Mouse (Mus musculus) central nervous system, embryonic 14 days (tissue): ENCODE data around the gene Krt9. TPM values are rescaled to one million over a fixed set of nuclear protein-coding genes. Genes with fewer than 3 reads are reported as not detected.

Experiments
- polyA plus RNA-seq: library from polyadenylated mRNA; depleted of rRNA; stranded (reverse); fragments of >200 nt; gene quantifications from 2 replicates; pipeline ENCODE4 v1.2.3, GENCODE M21; 2012; rRNA removed

The Krt9 gene
- polyA plus RNA-seq: 0.06 and 0.10 TPM in 2 replicates

GRCm38 (mm10) chr11:100192992-100193391, at the start of gene Krt9:
Gene Krt9, minus strand, starts transcription at chr11:100193246.

GRCm38 (mm10) chr11:100207498-100207897, 14.5 kb upstream of the Krt9 start, which contains the start of gene Krt14:
Gene Krt14, minus strand, starts transcription at chr11:100207548.

GRCm38 (mm10) chr11:100148615-100149330, 44.3 kb downstream of the Krt9 start, which contains the start of gene Krt19:
Gene Krt19, minus strand, starts transcription at chr11:100148665.

Other genes with a start within 250 kb of the Krt9 start
- gene Krtap9-5, start 244.8 kb downstream of the Krt9 start, polyA plus RNA-seq: not detected in 2 replicates
- gene Krtap29-1, start 214.2 kb downstream of the Krt9 start, polyA plus RNA-seq: not detected in 2 replicates
- gene Krtap16-1, start 206.6 kb downstream of the Krt9 start, polyA plus RNA-seq: not detected in 2 replicates
- gene Krtap17-1, start 199.3 kb downstream of the Krt9 start, polyA plus RNA-seq: 0.29 and 0.34 TPM in 2 replicates
- gene Krt33a, start 177.0 kb downstream of the Krt9 start, polyA plus RNA-seq: not detected in 2 replicates
- 0.16 TPM in 1 of 2 replicates, not detected in the other for gene Krt33b, start 163.4 kb downstream of the Krt9 start, polyA plus RNA-seq
- not detected in 2 replicates for gene Krt34, start 151.7 kb downstream of the Krt9 start, polyA plus RNA-seq
- gene Krt31, start 142.7 kb downstream of the Krt9 start, polyA plus RNA-seq: not detected in 2 replicates
- gene Krt32, start 105.0 kb downstream of the Krt9 start, polyA plus RNA-seq: not detected in 2 replicates
- not detected in 2 replicates for gene Krt35, start 97.0 kb downstream of the Krt9 start, polyA plus RNA-seq
- not detected in 2 replicates for gene Krt36, start 87.6 kb downstream of the Krt9 start, polyA plus RNA-seq
- 0.11 TPM in 1 of 2 replicates, not detected in the other for gene Krt13, start 71.7 kb downstream of the Krt9 start, polyA plus RNA-seq
- 2.6 and 33.5 TPM in 2 replicates for gene Krt15, start 57.3 kb downstream of the Krt9 start, polyA plus RNA-seq
- gene Krt19, start 44.6 kb downstream of the Krt9 start, polyA plus RNA-seq: 1.3 and 12.8 TPM in 2 replicates
- gene Krt14, start 14.3 kb upstream of the Krt9 start, polyA plus RNA-seq: 4.5 and 41.4 TPM in 2 replicates
- gene Krt16, start 55.7 kb upstream of the Krt9 start, polyA plus RNA-seq: not detected in 2 replicates
- gene Krt17, start 67.8 kb upstream of the Krt9 start, polyA plus RNA-seq: 0.59 and 8.2 TPM in 2 replicates
- not detected in 2 replicates for gene Krt42, start 76.6 kb upstream of the Krt9 start, polyA plus RNA-seq
- 320 and 367 TPM in 2 replicates for gene Eif1, start 126.6 kb upstream of the Krt9 start, polyA plus RNA-seq
- gene Gast, start 141.2 kb upstream of the Krt9 start, polyA plus RNA-seq: 0.26 and 0.29 TPM in 2 replicates
- 183 and 184 TPM in 2 replicates for gene Hap1, start 162.9 kb upstream of the Krt9 start, polyA plus RNA-seq
- 57.1 and 75.3 TPM in 2 replicates for gene Jup, start 204.5 kb upstream of the Krt9 start, polyA plus RNA-seq
- gene P3h4, start 221.6 kb upstream of the Krt9 start, polyA plus RNA-seq: 18.9 and 36.6 TPM in 2 replicates
- gene Fkbp10, start 222.5 kb upstream of the Krt9 start, polyA plus RNA-seq: 29.8 and 75.3 TPM in 2 replicates
- gene Nt5c3b, start 248.6 kb upstream of the Krt9 start, polyA plus RNA-seq: 113 and 117 TPM in 2 replicates
- 1.5 TPM in 2 replicates for gene Klhl10, start 248.7 kb upstream of the Krt9 start, polyA plus RNA-seq